Mouse (Mus musculus) limb, embryonic 14.5 days (tissue): ENCODE measurements at regions not wholly inside any gene's neighbourhood (a gene's known extent, or its start where the extent isn't known, plus 50 kb on each side); places are given as distances from the start of the nearest gene placed in this dataset.

Experiments used
- ATAC-seq: fragments of 200-750 bp; cut with Nextera tagmentation; 2 replicates; pipeline ENCODE4 v1.8.0; 2017; ENCODE audit warnings: low read depth, moderate number of reproducible peaks, moderate TSS enrichment; ENCODE audit not compliant: low FRiP score
- DNase-seq: peaks from one replicate; pipeline ENCODE4 v3.0.0-alpha.2; 2015; ENCODE audit warnings: low spot score
- H3K27ac ChIP-seq: fragments of 300-500 bp; sonication (generic); replicated peaks from 2 replicates; pipeline ENCODE4 v1.5.1; 2014; ENCODE audit warnings: low read depth, mild to moderate bottlenecking, low read length, moderate library complexity, mixed read lengths
- H3K27me3 ChIP-seq: fragments of 300-500 bp; sonication (generic); 2 replicates; pipeline ENCODE4 v1.6.1; 2014; ENCODE audit warnings: low read length, mixed read lengths; ENCODE audit not compliant: control insufficient read depth, insufficient read depth
- H3K36me3 ChIP-seq: fragments of 300-500 bp; sonication (generic); 2 replicates; pipeline ENCODE4 v1.6.1; 2014; ENCODE audit warnings: mild to moderate bottlenecking, low read length, moderate library complexity, mixed read lengths; ENCODE audit not compliant: control insufficient read depth, insufficient read depth
- H3K4me1 ChIP-seq: fragments of 300-500 bp; sonication (generic); 2 replicates; pipeline ENCODE4 v1.6.1; 2014; ENCODE audit warnings: antibody characterized with exemption, low read length, mixed read lengths; ENCODE audit not compliant: control insufficient read depth, insufficient read depth
- H3K4me2 ChIP-seq: fragments of 300-500 bp; sonication (generic); replicated peaks from 2 replicates; pipeline ENCODE4 v1.6.1; 2014; ENCODE audit warnings: low read depth, mild to moderate bottlenecking, low read length, moderate library complexity; ENCODE audit not compliant: severe bottlenecking
- H3K4me3 ChIP-seq: fragments of 300-500 bp; sonication (generic); replicated peaks from 2 replicates; pipeline ENCODE4 v1.5.1; 2014; ENCODE audit warnings: low read length
- H3K9ac ChIP-seq: fragments of 300-500 bp; sonication (generic); 2 replicates; pipeline ENCODE4 v1.6.1; 2014; ENCODE audit warnings: mild to moderate bottlenecking, low read depth, low read length, moderate library complexity; ENCODE audit not compliant: severe bottlenecking
- H3K9me3 ChIP-seq: fragments of 300-500 bp; sonication (generic); 2 replicates; pipeline ENCODE4 v1.6.1; 2016; ENCODE audit warnings: low read length; ENCODE audit not compliant: control insufficient read depth
- POLR2A ChIP-seq: fragments of 200-500 bp; IDR thresholded peaks from 2 replicates; pipeline ENCODE4 v1.8.0; 2012; ENCODE audit warnings: inconsistent platforms, mild to moderate bottlenecking, moderate library complexity, borderline replicate concordance; ENCODE audit not compliant: insufficient read depth, insufficient read length; ENCODE audit errors: extremely low read depth
- WGBS: fragments of 180-500 bp; shearing (Covaris S2); extraction: QIAGEN DNeasy Blood & Tissue Kit; methylation state at CpG from one replicate; pipeline ENCODE4 v1.1.7; 2014; 5-methylcytosine and 5-hydroxymethylcytosine counted together

GRCm38 (mm10) chr16:89625710-89626109 lies 54.7 kb upstream of the Krtap11-1 start:
- H3K36me3 ChIP-seq: no peaks in the 10 kb centered on the region
- H3K4me3 ChIP-seq: no peak overlapping the region
- H3K4me2 ChIP-seq: no peak overlapping the region
- no peaks in the 10 kb centered on the region for H3K27me3 ChIP-seq
- H3K9me3 ChIP-seq: no peaks in the 10 kb centered on the region
- no peak for TF ChIP-seq POLR2A
- no peak for ATAC-seq
- no peak for DNase-seq
- no peaks in the 10 kb centered on the region for H3K4me1 ChIP-seq
- H3K27ac ChIP-seq: no peak overlapping the region
- H3K9ac ChIP-seq: no peak overlapping the region
- WGBS: 91% methylated on average over 12 of the region's 12 CpGs

DNA sequence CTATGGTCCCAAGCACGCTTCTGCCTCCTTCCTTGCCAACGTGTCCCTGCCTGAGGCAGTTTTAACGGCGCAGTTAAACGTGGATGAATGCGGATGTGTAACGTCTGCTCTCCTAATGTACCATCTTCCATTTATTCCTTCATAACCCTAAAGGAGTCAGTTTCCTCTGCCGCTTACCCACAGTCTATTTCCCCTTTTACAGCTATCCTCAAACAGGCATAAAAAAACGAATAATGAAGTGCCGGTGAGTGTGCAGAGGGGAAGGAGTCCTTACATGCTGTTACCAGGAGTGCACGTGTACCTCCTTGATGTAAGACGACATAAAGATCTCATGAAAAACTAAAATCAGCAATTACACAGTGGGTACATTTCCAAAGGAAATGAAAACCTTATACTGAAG lies 54.3 kb upstream of the Krtap11-1 start:
- no peaks in the 10 kb centered on the region for H3K4me1 ChIP-seq
- DNase-seq: no peak
- no peak for ATAC-seq
- no peaks in the 10 kb centered on the region for H3K36me3 ChIP-seq
- H3K9me3 ChIP-seq: no peaks in the 10 kb centered on the region
- no peak overlapping the region for H3K4me2 ChIP-seq
- 73% methylated on average over 12 of the region's 12 CpGs for WGBS
- no peak overlapping the region for H3K9ac ChIP-seq
- H3K4me3 ChIP-seq: no peak overlapping the region
- no peaks in the 10 kb centered on the region for H3K27me3 ChIP-seq
- no peak for TF ChIP-seq POLR2A
- no peak overlapping the region for H3K27ac ChIP-seq
